Mouse (Mus musculus) urinary bladder, postnatal 36 days (tissue): ENCODE measurements around the gene Prom1.
A peak's percentile ranks its signal among the peaks of the same experiment; 100 is the strongest.
"Not testable (repeated sequence)": the region's sequence is repeated elsewhere in the genome, so short reads cannot be mapped to it uniquely, and the experiment has no call there.

Source experiments
- DNase-seq, 2 experiments: peaks; one replicate each; pipeline ENCODE4 v3.0.0; 2022; ENCODE audit warnings: low spot score in 2 of 2, mixed read lengths in 1 of 2

Prom1 gene

DNA sequence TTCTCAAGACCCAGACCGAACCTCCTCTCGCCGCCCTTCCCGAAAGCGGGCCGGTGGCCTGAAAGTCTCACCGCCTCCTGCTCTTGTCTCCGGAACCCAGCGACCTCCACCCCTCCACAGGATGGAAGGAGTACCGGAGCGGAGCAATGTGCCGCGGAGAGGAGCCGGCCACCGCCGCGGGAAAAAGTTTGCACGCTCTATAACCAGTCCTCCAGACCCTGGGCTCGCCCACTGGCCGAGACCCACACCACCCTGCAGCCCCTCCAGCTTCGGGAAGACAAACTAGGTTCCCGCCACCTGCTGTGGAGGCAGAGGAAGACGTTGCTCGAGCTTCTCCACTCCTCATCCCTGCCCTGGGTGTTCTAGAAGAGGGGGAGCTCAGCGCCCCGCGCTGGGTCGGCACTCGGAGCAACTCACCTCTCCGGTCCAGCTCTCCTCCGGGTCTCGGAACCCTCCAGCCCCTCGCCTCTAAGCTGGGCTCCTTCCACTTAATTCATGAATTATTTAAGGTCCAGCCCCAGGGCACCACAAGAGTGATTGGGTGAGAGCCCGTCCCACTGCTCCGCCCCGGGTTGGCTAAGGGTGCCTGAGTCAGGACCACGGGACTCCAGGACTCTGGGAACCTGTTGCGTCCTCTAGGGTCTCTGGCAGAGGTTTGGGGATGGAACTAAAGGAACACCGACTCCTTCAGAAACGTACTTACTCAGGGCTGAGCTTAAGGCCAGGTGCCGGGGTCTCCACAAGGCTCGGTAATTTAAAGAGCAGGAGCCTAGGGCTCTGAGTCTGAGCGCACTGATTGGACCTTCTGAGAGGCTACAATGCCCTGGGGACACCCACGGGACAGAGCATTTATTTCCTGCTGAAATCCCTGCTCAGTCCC lies at the start of gene Prom1:
Gene Prom1 (minus strand): TSS at position 802 of the 880 bp plus-strand sequence.
- peak in 1 of 2 experiments; percentile 1 for DNase-seq

DNA sequence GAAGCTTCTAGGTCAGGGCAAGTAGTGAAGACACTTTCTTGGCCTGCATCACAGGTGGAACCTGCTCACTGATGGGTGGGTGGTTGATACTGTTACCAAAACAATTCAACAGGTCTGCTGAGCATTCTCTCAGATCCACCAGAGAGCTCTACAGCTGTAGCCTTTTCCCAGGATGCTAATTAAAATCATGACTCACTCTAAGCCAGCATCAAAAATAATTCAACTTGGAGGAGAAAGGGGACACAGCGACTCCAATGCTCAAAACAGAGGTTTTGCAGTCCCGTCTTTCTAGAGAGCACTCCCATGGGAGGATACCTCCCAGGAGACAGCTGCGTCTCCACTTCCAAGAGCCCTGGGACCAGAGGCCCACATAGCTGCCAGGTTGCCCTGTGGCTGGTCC lies 45.9 kb upstream of the Prom1 start:
- no peak for DNase-seq

DNA sequence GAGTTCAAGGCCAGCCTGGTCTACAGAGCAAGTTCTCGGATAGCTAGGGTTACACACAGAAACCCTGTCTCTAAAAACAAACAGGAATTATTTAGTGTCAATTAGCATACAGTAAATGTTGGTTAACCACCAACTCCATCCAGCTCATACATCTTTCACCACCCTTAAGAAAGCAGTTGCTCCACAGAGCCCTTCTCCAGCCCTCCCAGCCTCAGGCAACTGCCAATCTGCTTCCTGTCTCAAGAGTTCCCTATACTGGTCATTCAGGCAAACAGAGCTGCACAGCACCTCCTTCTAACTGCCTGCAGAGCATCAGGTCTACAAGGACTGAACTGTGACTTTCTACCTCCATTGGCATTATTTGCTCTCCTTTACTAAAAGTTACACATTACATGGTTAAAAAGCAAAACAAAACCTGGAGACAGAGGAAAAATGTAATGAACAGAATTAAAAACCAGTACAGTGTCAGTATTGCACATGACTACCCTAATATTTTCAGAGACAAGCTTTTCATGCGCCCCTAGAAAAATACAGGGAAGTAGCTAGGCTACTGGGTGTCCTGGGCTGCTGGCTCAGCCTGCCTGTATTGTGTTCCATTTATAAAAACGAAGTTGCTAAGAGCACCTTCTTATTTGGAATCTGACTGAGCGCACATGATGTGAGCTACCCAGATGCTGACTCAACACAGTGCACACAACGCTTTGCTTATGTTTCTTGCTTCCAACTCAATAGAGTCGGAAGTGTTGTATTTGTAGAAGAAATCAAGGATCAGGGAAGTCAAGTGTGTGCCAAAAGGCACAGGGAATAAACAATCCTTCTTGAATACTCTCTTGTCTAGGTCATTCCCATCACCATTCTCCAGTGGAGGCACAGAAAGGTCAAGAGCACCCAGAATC lies 44.9 kb upstream of the Prom1 start:
- DNase-seq = no peak

GRCm38 (mm10) chr5:44143467-44144235 lies 41.8 kb upstream of the Prom1 start:
- DNase-seq = no peak

- no peak for DNase-seq
Observed at GRCm38 (mm10) chr5:44127487-44127886, 25.7 kb upstream of the Prom1 start.

- not testable (repeated sequence) for DNase-seq
Observed at GRCm38 (mm10) chr5:44126574-44126973, 24.7 kb upstream of the Prom1 start.

DNA sequence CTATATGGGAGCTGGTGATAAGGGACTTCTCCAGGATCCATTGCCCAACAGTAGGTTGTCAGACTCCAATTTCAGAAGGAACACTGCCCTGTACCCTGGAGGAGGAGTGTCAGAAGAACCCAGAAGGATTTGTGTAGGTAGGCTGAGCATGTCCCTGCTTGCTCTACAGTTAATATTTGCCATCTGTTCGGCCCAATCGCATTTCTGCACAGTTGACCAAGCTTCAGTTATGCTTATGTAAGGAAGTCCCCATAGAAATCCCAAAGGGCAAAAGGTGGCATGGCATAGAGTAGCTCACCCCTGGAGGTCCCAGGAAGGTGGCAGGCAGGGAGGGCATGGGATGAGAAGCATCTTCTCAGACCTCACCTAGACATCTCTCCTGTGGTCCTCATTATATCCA lies 19.6 kb upstream of the Prom1 start:
- DNase-seq = no peak

DNA sequence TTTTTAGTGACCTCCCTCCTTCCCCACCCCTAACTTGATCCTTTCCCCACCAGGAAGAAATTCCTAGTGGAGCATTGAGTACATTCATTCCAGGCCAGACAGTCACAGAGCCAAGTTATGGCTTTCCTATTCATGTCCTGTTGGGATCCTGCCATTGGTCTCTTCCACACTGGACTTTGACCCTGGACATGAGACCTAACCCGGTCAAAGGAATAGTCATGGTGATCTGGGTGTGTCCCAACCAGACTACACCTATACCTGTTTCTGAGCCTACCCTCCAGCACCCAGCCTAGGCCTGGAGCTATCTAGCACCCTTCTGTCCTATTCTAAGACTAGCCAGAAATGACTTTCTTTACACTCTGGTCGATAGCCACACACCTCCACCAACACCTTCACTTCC lies 11.3 kb upstream of the Prom1 start:
- DNase-seq = no peak

DNA sequence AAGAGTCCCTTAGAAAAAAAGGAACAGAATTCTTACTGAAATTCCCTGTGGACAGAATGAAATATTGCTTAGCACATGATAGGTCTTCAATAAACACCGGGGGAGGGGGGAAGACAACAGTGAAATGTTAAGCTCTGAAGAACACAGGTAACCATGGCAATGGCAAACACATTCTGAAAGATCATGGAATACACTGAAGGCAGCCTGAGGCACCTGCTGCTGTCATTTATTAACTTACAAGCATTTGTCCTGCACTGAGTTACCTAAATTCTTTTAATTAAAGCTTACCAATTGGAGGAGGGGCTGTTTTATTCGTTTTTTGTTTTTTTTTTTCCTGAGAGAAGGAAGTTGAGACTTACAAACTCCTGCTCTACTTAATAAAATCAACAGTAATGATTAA lies 7.3 kb upstream of the Prom1 start:
- DNase-seq = no peak

- DNase-seq = no peak
Observed at GRCm38 (mm10) chr5:44108125-44108524, 6.3 kb upstream of the Prom1 start.

- DNase-seq = no peak
Observed at GRCm38 (mm10) chr5:44105192-44105591, 3.4 kb upstream of the Prom1 start.

GRCm38 (mm10) chr5:44104686-44105085 lies 2.9 kb upstream of the Prom1 start:
- DNase-seq = no peak

DNA sequence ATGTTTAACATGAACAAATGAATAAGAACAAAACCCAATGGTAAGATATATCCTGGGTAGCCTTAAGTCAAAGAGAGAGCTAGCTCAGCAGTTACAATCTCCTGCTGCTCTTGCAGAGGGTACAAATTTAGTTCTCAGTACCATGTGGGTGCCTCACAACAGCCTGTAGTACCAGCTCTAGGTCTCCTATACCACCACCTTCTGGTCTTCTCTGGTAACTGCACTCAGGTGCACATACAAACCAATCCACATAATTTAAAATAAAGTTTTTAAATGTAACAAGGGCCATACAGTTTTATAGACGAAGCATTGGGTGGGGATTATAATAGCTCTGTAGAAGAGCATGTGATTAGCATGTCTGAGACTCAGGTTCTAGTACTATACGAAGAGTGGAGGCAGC lies 2.3 kb upstream of the Prom1 start:
- no peak for DNase-seq

GRCm38 (mm10) chr5:44103121-44103520 lies 1.3 kb upstream of the Prom1 start:
- no peak for DNase-seq

DNA sequence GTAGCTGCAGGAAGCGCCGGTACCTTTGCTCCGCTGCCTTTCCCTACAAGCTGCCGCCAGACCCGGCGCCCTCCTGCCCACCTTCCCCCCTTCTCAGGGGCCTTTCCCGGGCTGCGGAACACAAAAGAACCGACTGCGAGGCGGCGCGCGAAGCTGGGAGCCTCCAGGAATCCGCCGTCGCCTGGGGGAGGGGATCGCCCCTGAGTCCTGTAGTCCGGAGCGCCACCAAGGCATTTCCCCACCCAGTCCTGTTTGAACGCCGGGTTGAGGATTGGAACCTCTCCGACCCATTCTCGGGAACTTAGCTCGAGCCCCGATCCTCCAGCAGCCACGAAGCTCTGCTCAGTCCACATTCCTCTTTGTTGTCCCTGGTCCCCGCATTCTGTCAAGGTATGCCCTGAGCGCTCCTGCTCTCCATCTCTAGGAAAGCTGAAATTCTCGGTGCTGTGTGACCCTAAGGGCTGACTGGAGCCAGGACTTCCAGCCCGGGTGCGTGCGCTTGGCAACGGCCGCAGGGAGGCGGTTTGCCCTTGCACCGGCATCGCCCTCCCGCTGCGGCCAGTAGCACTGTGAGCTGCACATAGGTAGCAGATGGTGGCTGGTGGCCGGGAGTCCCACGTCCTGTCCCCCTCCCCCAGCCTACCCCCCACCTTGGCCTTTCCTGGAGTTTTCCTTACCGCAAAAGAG lies 1.1 kb downstream of the Prom1 start:
- DNase-seq = peak in 1 of 2 experiments; percentile 9

DNA sequence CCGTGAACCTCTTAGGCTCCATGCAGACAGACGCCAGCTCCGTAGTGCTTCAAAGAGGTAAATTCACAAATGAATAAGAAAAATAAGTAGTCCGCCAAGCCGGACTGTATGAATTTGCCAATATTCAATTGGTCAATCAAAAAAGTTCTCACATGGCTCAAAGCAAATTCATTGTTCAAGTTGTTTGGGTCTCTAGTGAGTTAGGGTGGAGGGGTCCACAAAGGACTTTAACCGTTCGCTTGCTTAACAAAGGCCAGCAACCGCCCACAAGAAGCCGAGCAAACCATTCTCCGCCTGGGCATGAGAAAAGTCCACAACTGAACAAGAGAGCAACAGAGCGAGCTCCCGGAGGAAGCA lies 1.7 kb downstream of the Prom1 start:
- DNase-seq = no peak

DNA sequence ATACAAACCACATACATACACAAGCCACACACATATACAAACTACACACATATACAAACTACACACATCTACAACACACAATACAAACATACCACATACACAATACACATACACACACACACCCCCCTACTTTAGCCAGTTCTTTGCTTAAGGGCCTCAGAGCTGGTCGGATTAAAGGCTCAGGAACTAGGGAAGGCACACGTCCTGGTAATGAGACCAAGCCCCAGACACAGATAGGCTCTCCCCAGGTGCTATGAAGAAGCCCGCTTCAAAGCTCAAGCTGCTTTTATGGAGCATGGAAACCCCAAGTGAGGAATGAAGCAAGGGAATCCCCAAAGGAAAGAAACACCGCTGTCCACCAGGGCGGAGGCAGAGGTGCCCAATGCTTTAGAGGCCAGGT lies 4.8 kb downstream of the Prom1 start:
- DNase-seq = no peak

- DNase-seq = no peak
Observed at GRCm38 (mm10) chr5:44096106-44096505, 5.7 kb downstream of the Prom1 start.

GRCm38 (mm10) chr5:44095697-44096096 lies 6.1 kb downstream of the Prom1 start:
- no peak for DNase-seq

DNA sequence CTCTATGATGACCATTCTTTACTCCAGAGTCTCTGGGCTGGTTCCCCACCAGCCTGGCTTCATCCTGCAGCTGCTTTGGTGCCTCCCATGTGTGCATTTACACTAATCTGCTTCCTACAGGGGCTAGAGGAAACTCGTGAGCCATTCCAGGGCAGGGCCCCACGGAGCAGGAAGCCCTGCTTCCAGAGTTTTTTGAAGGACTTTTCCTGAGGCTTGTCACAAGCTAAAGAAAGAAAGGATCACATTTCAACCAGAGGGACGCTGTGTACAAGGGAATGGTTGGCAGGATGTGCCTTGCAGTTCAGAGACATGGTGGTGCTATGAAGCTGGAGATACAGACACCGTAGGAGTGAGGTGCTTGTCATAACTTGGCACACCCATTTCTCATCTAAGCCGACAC lies 14.8 kb downstream of the Prom1 start:
- DNase-seq = no peak

- DNase-seq = no peak
Observed at GRCm38 (mm10) chr5:44085871-44086270, 16.0 kb downstream of the Prom1 start.
